Mouse (Mus musculus): ENCODE measurements around the gene Mmaa.

- TF ChIP-seq MAFK (IDR thresholded peaks at IDR 0.05; ENCODE audit: insufficient replicate concordance, low read length) (peak; percentile 77), ETS1 (conservative IDR thresholded peaks at IDR 0.05; ENCODE audit: low read depth, low read length) (peak; percentile 60)
Observed at GRCm38 (mm10) chr8:79261920-79262319, 32.8 kb downstream of the Mmaa start.
